Mouse (Mus musculus): ENCODE data around the gene Col28a1. TPM values are rescaled to one million over a fixed set of nuclear protein-coding genes. Genes with fewer than 3 reads are reported as not detected.

Col28a1 gene
- polyA plus RNA-seq (2012; ENCODE audit: low replicate concordance), result 0.05 TPM in 1 of 2 replicates, not detected in the other

GRCm38 (mm10) chr6:8192517-8192916 is at the start of gene Col28a1:
Col28a1 (minus strand) TSS chr6:8192617.

GRCm38 (mm10) chr6:8209047-8209865 is 16.8 kb upstream of the Col28a1 start, which contains the start of gene Mios:
Mios (plus strand) TSS chr6:8209222.

Other genes starting within 250 kb of the Col28a1 start
- 3.1 and 7.6 TPM in 2 replicates for gene Mios, start 16.6 kb upstream of the Col28a1 start, polyA plus RNA-seq (2012; ENCODE audit: low replicate concordance)
- 1.9 and 3.9 TPM in 2 replicates for gene Rpa3, start 66.6 kb upstream of the Col28a1 start, polyA plus RNA-seq (2012; ENCODE audit: low replicate concordance)
- 5.0 and 8.3 TPM in 2 replicates for gene Umad1, start 66.7 kb upstream of the Col28a1 start, polyA plus RNA-seq (2012; ENCODE audit: low replicate concordance)
- not detected in 2 replicates for gene Gm45062, start 66.8 kb upstream of the Col28a1 start, polyA plus RNA-seq (2012; ENCODE audit: low replicate concordance)